Mouse (Mus musculus): ENCODE data around the gene Adcy6.

DNA sequence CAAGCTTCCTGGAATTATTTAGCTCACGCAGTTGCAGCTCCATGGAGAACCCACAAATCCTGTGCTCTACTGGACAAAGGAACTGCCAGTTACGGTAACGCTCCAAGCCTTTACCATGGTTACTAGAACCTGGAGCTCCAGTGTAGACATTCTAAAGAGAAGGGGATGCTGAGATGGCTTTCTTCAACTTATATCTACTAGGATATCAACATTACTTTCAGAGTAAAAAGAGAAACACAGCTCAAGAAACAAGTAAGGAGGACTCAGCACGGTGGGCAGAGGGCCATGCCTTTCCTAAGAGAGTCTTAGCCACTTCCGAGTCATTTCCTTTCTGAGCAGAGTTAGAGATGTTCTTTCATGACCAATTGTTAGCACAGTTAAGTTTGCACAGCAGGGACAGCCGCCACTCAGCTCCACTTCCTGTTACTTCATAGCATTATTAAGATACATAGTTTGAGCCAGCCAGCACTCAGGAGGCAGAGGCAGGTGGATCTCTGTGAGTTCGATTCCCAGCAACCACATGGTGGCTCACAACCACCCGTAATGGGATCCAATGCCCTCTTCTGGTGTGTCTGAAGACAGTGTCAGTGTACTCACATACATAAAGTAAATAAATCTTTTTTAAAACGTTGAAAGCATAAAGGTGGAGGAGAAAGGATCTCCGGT is 38.9 kb downstream of the Adcy6 start, which contains the start of the genes Ccnt1 and 4930415O20Rik:
- TF ChIP-seq CTCF (IDR thresholded peaks at IDR 0.05; ENCODE audit: extremely low read depth, insufficient read length, insufficient replicate concordance, low read depth, low read length): no peak
- no peak for TF ChIP-seq POLR2A (IDR thresholded peaks at IDR 0.05; ENCODE audit: low read depth, low read length)

Data from small intestine, adult 2 months (tissue).